Mouse (Mus musculus): Measurements from ENCODE around the gene Dgkg. TPM values are rescaled to one million over a fixed set of nuclear protein-coding genes. Genes with fewer than 3 reads are reported as not detected.

Dgkg gene
- total and polyA plus RNA-seq, 2 experiments from 2014 or later, result 12.0 to 15.8 TPM

DNA sequence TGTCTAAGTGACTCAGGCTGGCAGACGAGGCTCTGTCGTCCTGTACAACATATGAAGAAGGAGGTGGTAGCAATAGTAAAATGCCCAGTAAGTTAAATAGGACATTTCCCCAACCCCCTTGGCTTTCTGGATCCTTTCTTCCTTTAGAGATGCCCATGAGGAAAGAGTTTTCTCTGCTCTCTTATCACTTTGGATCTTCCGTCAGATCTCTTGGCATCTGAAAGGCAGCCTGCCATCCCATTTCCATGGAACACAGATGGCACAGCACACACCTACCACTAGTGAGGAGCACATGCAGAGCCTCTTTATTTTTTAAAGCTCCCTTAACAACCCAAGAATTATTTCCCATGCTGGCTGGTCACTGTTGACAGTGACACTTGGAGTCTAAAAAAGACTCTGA is 194.8 kb downstream of the Dgkg start:
- H3K27ac ChIP-seq (ENCODE audit: low read depth, low read length), result no peak overlapping the region
- H3K9me3 ChIP-seq (ENCODE audit: low read length), result no peaks in the 10 kb centered on the region
- 65% methylated on average over 3 of the region's 3 CpGs for WGBS
- TF ChIP-seq CTCF (IDR thresholded peaks at IDR 0.05; ENCODE audit: low read depth), result no peak
- H3K4me2 ChIP-seq (ENCODE audit: low read depth), result no peak overlapping the region
- no peaks in the 10 kb centered on the region for H3K4me1 ChIP-seq (ENCODE audit: insufficient read depth)
- H3K36me3 ChIP-seq (ENCODE audit: insufficient read depth), result no peaks in the 10 kb centered on the region
- DNase-seq, result no peak
- no peak overlapping the region for H3K9ac ChIP-seq
- no peak overlapping the region for H3K4me3 ChIP-seq (ENCODE audit: low read depth, low read length)
- no peaks in the 10 kb centered on the region for H3K27me3 ChIP-seq (ENCODE audit: insufficient read depth, low read length)
- no peak for ATAC-seq

DNA sequence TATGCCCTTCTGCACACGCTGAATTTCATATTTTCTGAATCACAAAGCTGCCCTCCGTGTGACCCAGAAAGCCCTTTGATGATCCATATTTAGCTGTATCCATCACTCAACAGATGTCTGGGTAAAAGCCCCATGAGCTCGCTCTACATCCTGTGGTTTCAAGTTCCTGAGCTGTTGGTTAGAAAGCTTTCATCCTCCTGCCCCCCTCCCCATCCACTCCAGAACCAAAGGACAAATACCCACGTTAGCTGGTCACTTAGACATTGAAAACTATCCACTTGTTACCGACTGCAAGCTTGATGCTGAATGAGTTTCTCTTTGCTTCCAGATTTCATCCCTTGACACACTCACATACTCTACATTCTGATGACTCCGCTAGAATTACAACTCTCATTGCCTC is 195.3 kb downstream of the Dgkg start:
- Histone ChIP-seq H3K27me3 (ENCODE audit: insufficient read depth, low read length) (no peaks in the 10 kb centered on the region), H3K4me3 (ENCODE audit: low read depth, low read length) (no peak overlapping the region), H3K36me3 (ENCODE audit: insufficient read depth) (no peaks in the 10 kb centered on the region), H3K27ac (ENCODE audit: low read depth, low read length) (no peak overlapping the region), H3K9me3 (ENCODE audit: low read length) (no peaks in the 10 kb centered on the region), H3K4me2 (ENCODE audit: low read depth) (no peak overlapping the region), H3K9ac (no peak overlapping the region), H3K4me1 (ENCODE audit: insufficient read depth) (no peaks in the 10 kb centered on the region)
- ATAC-seq, result no peak
- DNase-seq, result no peak
- TF ChIP-seq CTCF (IDR thresholded peaks at IDR 0.05; ENCODE audit: low read depth), result no peak
- 78% methylated on average over 6 of the region's 6 CpGs for WGBS

DNA sequence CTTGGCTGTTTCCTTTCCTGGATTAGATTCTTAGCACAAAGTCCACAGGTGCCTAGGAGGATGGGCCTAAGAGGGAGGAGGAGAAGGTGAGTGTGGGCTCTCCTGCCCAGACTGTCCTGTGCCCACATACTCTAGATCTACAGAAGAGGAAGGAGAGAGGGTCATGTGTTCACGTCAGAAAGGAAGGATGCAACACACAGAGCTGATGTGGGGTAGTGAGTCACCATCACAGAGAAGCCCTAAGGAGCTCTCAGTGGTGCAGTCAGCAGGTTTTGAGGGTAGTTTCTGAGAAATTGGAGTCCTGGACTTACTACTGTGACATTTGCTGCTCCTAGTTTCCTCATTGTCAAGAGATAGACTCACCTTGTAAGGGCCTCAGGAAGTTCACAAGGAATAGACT is 196.1 kb downstream of the Dgkg start:
- no peak overlapping the region for H3K9ac ChIP-seq
- no peak for TF ChIP-seq CTCF (IDR thresholded peaks at IDR 0.05; ENCODE audit: low read depth)
- WGBS, result 71% methylated on average over 1 of the region's 1 CpGs
- H3K4me3 ChIP-seq (ENCODE audit: low read depth, low read length), result no peak overlapping the region
- no peak overlapping the region for H3K27ac ChIP-seq (ENCODE audit: low read depth, low read length)
- ATAC-seq, result no peak
- H3K27me3 ChIP-seq (ENCODE audit: insufficient read depth, low read length), result no peaks in the 10 kb centered on the region
- H3K4me1 ChIP-seq (ENCODE audit: insufficient read depth), result no peaks in the 10 kb centered on the region
- no peaks in the 10 kb centered on the region for H3K9me3 ChIP-seq (ENCODE audit: low read length)
- H3K4me2 ChIP-seq (ENCODE audit: low read depth), result no peak overlapping the region
- no peaks in the 10 kb centered on the region for H3K36me3 ChIP-seq (ENCODE audit: insufficient read depth)
- DNase-seq, result no peak

DNA sequence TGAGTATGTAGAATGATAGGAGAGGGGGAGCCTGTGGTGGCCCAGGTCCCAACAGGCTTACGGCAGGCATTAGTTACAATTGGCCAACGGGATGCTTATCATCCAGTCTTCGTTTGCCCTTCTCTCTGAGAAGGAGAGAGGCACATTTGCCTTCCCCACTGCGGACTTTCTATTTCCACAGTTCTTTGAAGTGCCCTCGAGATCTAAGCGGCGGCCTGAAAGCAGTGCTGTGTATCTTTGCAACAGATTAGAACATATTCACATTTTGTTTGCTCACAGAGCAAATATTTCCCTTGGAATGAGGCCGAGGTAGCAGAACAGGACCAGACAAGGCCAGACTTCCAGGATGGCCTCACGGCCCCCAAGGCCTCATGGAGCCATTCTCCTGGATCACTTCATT is 204.9 kb downstream of the Dgkg start:
- ATAC-seq (no peak), DNase-seq (no peak)
- no peak overlapping the region for H3K27ac ChIP-seq (ENCODE audit: low read depth, low read length)
- 89% methylated on average over 9 of the region's 9 CpGs for WGBS
- no peaks in the 10 kb centered on the region for H3K4me1 ChIP-seq (ENCODE audit: insufficient read depth)
- no peaks in the 10 kb centered on the region for H3K27me3 ChIP-seq (ENCODE audit: insufficient read depth, low read length)
- H3K4me3 ChIP-seq (ENCODE audit: low read depth, low read length), result no peak overlapping the region
- H3K9ac ChIP-seq, result no peak overlapping the region
- no peak overlapping the region for H3K4me2 ChIP-seq (ENCODE audit: low read depth)
- no peaks in the 10 kb centered on the region for H3K36me3 ChIP-seq (ENCODE audit: insufficient read depth)
- TF ChIP-seq CTCF (IDR thresholded peaks at IDR 0.05; ENCODE audit: low read depth), result no peak
- H3K9me3 ChIP-seq (ENCODE audit: low read length), result no peaks in the 10 kb centered on the region

DNA sequence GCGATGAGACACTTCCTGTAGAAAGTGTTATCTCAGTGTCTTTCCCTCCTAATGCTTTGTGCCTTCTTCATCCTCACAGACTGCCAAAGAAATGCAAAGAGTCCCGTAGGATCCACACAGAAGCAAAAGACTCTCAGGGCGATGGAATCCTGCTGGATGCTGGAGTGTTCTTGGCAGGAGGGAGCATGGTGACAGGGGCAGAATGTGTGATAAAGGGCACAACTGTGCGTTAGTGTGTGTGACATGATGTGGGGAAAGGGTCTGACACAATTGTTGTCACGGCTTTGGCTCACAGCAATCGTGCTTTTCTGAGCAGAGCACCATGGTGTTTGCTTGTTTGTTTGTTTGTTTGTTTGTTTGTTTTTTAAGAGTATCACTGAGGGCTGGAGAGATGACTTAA is 208.9 kb downstream of the Dgkg start:
- Histone ChIP-seq H3K4me2 (ENCODE audit: low read depth) (no peak overlapping the region), H3K27ac (ENCODE audit: low read depth, low read length) (no peak overlapping the region), H3K36me3 (ENCODE audit: insufficient read depth) (no peaks in the 10 kb centered on the region), H3K9ac (no peak overlapping the region), H3K9me3 (ENCODE audit: low read length) (no peaks in the 10 kb centered on the region), H3K27me3 (ENCODE audit: insufficient read depth, low read length) (no peaks in the 10 kb centered on the region), H3K4me3 (ENCODE audit: low read depth, low read length) (no peak overlapping the region), H3K4me1 (ENCODE audit: insufficient read depth) (no peaks in the 10 kb centered on the region)
- DNase-seq (no peak), ATAC-seq (no peak)
- no peak for TF ChIP-seq CTCF (IDR thresholded peaks at IDR 0.05; ENCODE audit: low read depth)
- WGBS, result 68% methylated on average over 6 of the region's 6 CpGs

DNA sequence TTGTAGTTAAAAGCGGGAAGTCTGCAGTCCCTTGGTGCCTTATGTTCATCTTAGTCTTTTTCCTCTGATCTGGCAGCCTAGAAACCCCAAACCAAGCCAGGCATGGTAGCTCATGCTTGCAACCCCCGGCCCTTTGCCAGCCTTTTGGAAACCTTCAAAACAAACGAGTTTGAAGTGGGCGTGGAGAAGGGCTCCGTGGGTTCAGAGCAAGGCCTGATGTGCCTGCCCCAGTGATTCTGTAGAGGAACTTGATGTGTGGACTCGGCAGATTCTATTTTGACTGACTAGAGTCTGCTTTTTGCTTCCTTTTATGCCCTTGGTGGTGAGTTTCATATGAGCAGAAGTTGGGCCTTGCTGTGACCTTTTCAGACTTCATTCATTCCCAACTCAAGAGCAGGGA is 212.2 kb downstream of the Dgkg start:
- no peak for TF ChIP-seq CTCF (IDR thresholded peaks at IDR 0.05; ENCODE audit: low read depth)
- no peak overlapping the region for H3K4me3 ChIP-seq (ENCODE audit: low read depth, low read length)
- H3K27ac ChIP-seq (ENCODE audit: low read depth, low read length), result no peak overlapping the region
- no peak overlapping the region for H3K9ac ChIP-seq
- no peaks in the 10 kb centered on the region for H3K9me3 ChIP-seq (ENCODE audit: low read length)
- H3K4me1 ChIP-seq (ENCODE audit: insufficient read depth), result peaks cover 7% of the 10 kb centered on the region; the same call in 1 of the 2 replicates
- H3K27me3 ChIP-seq (ENCODE audit: insufficient read depth, low read length), result peaks cover 10% of the 10 kb centered on the region; the same call in 1 of the 2 replicates
- ATAC-seq (no peak), DNase-seq (no peak)
- WGBS, result 60% methylated on average over 6 of the region's 6 CpGs
- H3K36me3 ChIP-seq (ENCODE audit: insufficient read depth), result no peaks in the 10 kb centered on the region
- H3K4me2 ChIP-seq (ENCODE audit: low read depth), result no peak overlapping the region

DNA sequence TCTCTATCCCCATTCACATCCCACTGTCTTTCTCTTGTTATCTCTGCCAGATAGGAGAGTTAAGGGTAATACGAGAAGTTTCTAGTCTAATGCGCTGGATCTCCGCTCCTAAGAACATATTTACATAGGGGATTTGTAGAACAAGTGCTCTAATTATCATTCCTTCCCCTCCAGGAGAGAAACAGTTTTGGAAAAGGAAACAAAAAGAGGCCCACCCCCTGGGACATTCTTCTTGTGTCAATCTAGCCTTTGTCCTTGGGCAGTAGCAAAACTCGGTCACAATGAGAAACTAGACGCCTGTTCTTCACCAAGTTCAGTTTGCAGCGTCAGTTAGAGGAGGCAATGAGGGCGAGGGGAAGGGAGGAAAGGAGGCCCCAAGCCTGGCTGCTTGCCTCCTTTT is 214.8 kb downstream of the Dgkg start:
- H3K27ac ChIP-seq (ENCODE audit: low read depth, low read length), result no peak overlapping the region
- no peak for TF ChIP-seq CTCF (IDR thresholded peaks at IDR 0.05; ENCODE audit: low read depth)
- H3K4me3 ChIP-seq (ENCODE audit: low read depth, low read length), result no peak overlapping the region
- ATAC-seq (no peak), DNase-seq (no peak)
- H3K4me1 ChIP-seq (ENCODE audit: insufficient read depth), result peaks cover 7% of the 10 kb centered on the region; the same call in 1 of the 2 replicates
- 28% methylated on average over 7 of the region's 7 CpGs for whole genome bisulfite sequencing
- no peaks in the 10 kb centered on the region for H3K9me3 ChIP-seq (ENCODE audit: low read length)
- no peak overlapping the region for H3K4me2 ChIP-seq (ENCODE audit: low read depth)
- no peaks in the 10 kb centered on the region for H3K36me3 ChIP-seq (ENCODE audit: insufficient read depth)
- H3K27me3 ChIP-seq (ENCODE audit: insufficient read depth, low read length), result peaks cover 10% of the 10 kb centered on the region; the same call in 1 of the 2 replicates
- no peak overlapping the region for H3K9ac ChIP-seq

DNA sequence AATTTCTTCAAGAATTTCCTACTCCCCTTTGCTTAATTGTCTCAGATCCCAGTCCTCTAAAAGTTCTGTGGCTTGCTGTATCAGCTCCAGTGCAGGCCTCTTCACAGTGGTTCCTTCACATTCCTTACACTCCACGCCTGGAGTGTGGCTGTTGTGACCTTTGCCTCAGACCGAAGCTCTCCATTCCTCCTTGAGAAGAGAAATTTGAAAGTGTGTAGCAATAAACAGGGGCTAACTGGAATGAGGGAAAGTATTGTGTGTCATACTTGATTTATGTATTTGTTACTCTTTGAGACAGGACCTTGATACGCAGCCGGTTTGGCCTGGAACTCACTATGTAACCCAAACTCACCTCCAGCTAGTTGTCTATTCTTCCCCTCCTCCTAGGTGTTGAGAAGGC is 215.7 kb downstream of the Dgkg start:
- no peaks in the 10 kb centered on the region for H3K36me3 ChIP-seq (ENCODE audit: insufficient read depth)
- peaks cover 10% of the 10 kb centered on the region; the same call in 1 of the 2 replicates for H3K27me3 ChIP-seq (ENCODE audit: insufficient read depth, low read length)
- WGBS, result 87% methylated on average over 4 of the region's 4 CpGs
- H3K4me2 ChIP-seq (ENCODE audit: low read depth), result no peak overlapping the region
- H3K9me3 ChIP-seq (ENCODE audit: low read length), result no peaks in the 10 kb centered on the region
- DNase-seq (no peak), ATAC-seq (no peak)
- H3K9ac ChIP-seq, result no peak overlapping the region
- H3K4me3 ChIP-seq (ENCODE audit: low read depth, low read length), result no peak overlapping the region
- peaks cover 7% of the 10 kb centered on the region; the same call in 1 of the 2 replicates for H3K4me1 ChIP-seq (ENCODE audit: insufficient read depth)
- TF ChIP-seq CTCF (IDR thresholded peaks at IDR 0.05; ENCODE audit: low read depth), result no peak
- H3K27ac ChIP-seq (ENCODE audit: low read depth, low read length), result no peak overlapping the region
